Mouse (Mus musculus): ENCODE results near the gene Fkrp.

Fkrp gene

GRCm38 (mm10) chr7:16785541-16786083 is 30.9 kb downstream of the Fkrp start:
- no peak for DNase-seq

- DNase-seq, result peak; percentile 69 to 76
Observed at GRCm38 (mm10) chr7:16784498-16784976, 32.0 kb downstream of the Fkrp start.

GRCm38 (mm10) chr7:16783758-16784415 is 32.6 kb downstream of the Fkrp start:
- peak; percentile 84 to 89 for DNase-seq

GRCm38 (mm10) chr7:16783224-16783688 is 33.3 kb downstream of the Fkrp start:
- peak in 1 of 2 experiments; percentile 11 for DNase-seq

- no peak for DNase-seq
Observed at GRCm38 (mm10) chr7:16782555-16783125, 33.9 kb downstream of the Fkrp start.

GRCm38 (mm10) chr7:16781816-16782554 is 34.5 kb downstream of the Fkrp start:
- peak in 1 of 2 experiments; percentile 17 for DNase-seq

- no peak for DNase-seq
Observed at GRCm38 (mm10) chr7:16781555-16781815, 35.0 kb downstream of the Fkrp start.

GRCm38 (mm10) chr7:16780825-16781554 is 35.5 kb downstream of the Fkrp start, which contains the start of gene Slc1a5:
Slc1a5 (plus strand) TSS chr7:16781340.
- peak; percentile 92 to 95 for DNase-seq

GRCm38 (mm10) chr7:16780076-16780475 is 36.5 kb downstream of the Fkrp start:
- DNase-seq, result peak; percentile 52 to 82

GRCm38 (mm10) chr7:16775888-16776287 is 40.6 kb downstream of the Fkrp start:
- peak; percentile 33 to 50 for DNase-seq

GRCm38 (mm10) chr7:16766443-16766842 is 50.1 kb downstream of the Fkrp start:
- DNase-seq, result no peak

GRCm38 (mm10) chr7:16763463-16764218 is 52.9 kb downstream of the Fkrp start:
- no peak for DNase-seq

- DNase-seq, result no peak
Observed at GRCm38 (mm10) chr7:16761630-16762029, 54.9 kb downstream of the Fkrp start.

GRCm38 (mm10) chr7:16761005-16761481 is 55.5 kb downstream of the Fkrp start:
- peak; percentile 38 to 48 for DNase-seq

- DNase-seq, result peak in 1 of 2 experiments; percentile 18
Observed at GRCm38 (mm10) chr7:16760292-16760691, 56.2 kb downstream of the Fkrp start.
